Mouse (Mus musculus) liver, postnatal 0 days (tissue): ENCODE data around the gene Klhl11.

Source experiments
- CTCF ChIP-seq: sonication (generic); IDR thresholded peaks from 2 replicates; pipeline ENCODE4 v1.5.1; 2016; ENCODE audit warnings: antibody characterized with exemption, low read depth
- EP300 ChIP-seq: IDR thresholded peaks from 2 replicates; pipeline ENCODE4 v1.6.1; 2016; ENCODE audit warnings: antibody characterized with exemption, low read depth, mild to moderate bottlenecking

- TF ChIP-seq CTCF: no peak
- TF ChIP-seq EP300: no peak
These were observed 3.7 kb upstream of the Klhl11 start for GRCm38 (mm10) chr11:100476281-100476680.
